Mouse (Mus musculus): ENCODE measurements around the gene Scaf11. TPM values are rescaled to one million over a fixed set of nuclear protein-coding genes. Genes with fewer than 3 reads are reported as not detected.
A peak's percentile ranks its signal among the peaks of the same experiment; 100 is the strongest.
"Not testable (repeated sequence)": the region's sequence is repeated elsewhere in the genome, so short reads cannot be mapped to it uniquely, and the experiment has no call there.

Gene Scaf11
- 10 to 100 TPM; 41.5 to 42.5 TPM for total RNA-seq (2021)
- long read RNA-seq, experiment 1, partial matches to known transcripts, result 0 of 2 reads
- long read RNA-seq, experiment 1, other reads (novel, unspliced or antisense), result 2 of 2 reads
- long read RNA-seq, experiment 2, full-length matches to known transcripts, result 1 of 4 reads
- long read RNA-seq, experiment 2, partial matches to known transcripts, result 0 of 4 reads
- long read RNA-seq, experiment 2, other reads (novel, unspliced or antisense), result 3 of 4 reads

GRCm38 (mm10) chr15:96460730-96461540, at the start of gene Scaf11:
Gene Scaf11, minus strand, starts transcription at chr15:96460843.
- intact Hi-C loops (cut with DNase I), result no loop called here
- peak; percentile 94 to 95 for DNase-seq (ENCODE audit: low spot score in 2 of 2)

DNA sequence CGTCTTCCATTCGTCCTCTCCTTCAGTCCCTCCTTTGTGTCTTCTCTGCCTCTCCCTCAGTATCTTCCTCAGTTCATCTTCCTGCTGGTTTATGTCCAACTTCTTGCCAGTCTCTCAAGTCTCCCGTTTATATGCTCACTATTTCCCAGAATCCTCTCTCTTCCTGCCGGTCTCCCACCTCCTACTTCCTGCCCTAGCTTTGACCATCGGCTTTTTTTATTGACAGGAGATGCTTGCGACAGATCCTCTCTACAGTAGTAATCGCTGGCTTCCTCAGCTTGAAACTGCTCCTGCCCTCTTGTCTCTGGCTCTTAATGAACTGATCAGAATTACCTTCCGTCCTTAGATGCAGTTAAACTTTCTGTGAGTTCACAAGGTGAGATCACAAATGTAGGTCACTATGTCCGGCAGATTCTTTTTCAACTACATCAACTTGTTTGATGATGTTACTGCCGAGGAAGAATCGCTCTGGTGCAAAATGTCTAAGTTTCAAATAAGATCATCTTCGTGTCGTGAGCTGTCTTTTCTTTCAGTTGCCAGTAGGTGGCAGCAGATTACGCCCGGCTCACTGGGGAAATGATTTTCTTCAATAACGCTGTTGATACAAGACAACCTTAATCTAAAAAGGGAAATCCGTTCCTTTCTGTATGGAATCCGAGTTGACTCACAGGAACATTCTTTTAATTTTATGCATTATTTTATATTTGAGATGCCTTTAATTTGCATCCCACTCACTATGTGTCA, 46.6 kb upstream of the Scaf11 start:
- peak; percentile 41 to 67 for DNase-seq (ENCODE audit: low spot score in 2 of 2)
- intact Hi-C loops (cut with DNase I), result no loop called here

DNA sequence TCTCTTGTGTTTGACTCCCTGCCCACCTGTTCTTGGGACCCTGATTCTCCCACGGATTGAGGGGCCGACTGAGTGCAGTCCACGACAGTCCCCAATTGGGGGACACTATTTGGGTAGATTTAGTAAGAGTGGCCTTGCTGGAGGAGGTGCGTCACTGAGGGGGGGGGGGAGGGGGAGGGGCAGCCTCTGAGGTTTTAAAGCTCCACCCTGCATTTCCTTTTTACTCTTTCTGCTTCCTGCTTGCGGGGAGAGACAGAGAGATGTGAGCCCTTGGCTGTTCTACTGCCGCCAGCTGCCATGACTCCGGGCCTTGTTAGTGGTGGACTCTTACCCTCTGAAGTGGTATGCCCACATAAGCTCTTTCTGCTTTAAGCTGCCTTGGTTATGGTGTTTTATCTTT, 37.0 kb upstream of the Scaf11 start:
- intact Hi-C loops (cut with DNase I), result no loop called here
- DNase-seq (ENCODE audit: low spot score in 2 of 2), result no peak

- intact Hi-C loops (cut with DNase I), result no loop called here
- no peak for DNase-seq (ENCODE audit: low spot score in 2 of 2)
These were observed 33.6 kb upstream of the Scaf11 start for GRCm38 (mm10) chr15:96494279-96494678.

- intact Hi-C loops (cut with DNase I), result no loop called here
- no peak for DNase-seq (ENCODE audit: low spot score in 2 of 2)
These were observed 32.9 kb upstream of the Scaf11 start for GRCm38 (mm10) chr15:96493573-96493972.

- DNase-seq (ENCODE audit: low spot score in 2 of 2); intact Hi-C loops (cut with DNase I): not testable (repeated sequence)
These were observed 32.3 kb upstream of the Scaf11 start for GRCm38 (mm10) chr15:96492919-96493318.

DNA sequence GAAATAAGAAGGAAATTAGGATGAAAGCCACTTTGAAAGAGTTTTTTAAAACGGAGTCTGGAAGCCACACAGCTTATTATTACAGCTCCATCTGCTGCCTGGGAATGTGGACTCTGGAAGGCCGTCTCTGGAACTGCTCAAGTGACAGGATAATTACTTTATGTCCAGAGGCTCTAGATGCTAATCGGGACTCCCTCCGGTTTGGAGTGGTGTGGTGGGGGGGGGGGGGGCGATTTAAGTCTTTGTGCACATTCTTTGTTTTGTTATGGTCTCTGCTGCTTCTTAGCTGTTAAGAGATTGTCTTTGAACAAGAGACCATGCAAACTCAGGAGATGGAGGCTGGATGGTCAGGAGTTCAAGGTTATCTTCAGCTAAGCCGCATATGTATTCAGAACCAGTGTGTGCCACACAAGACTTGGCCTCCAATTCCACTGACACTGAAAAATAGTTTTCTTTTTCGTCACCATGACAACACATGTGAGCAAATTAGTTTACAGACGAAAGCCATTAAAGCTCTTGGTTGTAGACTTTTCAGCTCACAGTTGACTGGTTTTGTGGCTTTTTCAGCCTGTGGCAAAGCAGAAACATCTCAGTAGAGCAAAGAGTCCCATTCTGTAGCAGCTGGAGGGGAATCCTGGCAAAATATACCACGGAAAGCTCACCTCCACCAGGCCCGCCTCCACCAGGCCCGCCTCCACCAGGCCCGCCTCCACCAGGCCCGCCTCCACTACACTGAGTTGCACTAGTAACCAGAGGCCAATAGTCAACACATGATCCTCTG, 31.4 kb upstream of the Scaf11 start:
- no peak for DNase-seq (ENCODE audit: low spot score in 2 of 2)
- intact Hi-C loops (cut with DNase I), result no loop called here

DNA sequence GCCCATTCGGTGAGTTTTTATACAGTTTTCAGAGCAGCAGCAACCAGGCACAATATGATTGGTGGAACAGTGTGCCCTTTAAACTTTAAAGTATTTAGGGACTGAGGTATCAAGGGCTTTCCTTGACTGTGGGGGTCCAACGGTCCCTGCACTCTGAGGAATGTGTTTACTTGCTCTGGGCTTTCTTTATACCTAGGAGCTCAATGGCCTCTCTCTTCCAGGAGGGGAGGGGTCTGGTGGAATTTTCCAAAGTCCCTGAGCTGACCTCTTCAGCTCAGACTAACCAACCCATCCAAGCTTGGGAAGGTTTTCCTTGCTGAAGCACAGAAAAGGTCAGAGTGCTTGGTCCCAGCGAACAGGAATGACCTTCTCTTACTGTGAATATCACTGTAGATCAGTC, 30.8 kb upstream of the Scaf11 start:
- no peak for DNase-seq (ENCODE audit: low spot score in 2 of 2)
- intact Hi-C loops (cut with DNase I), result no loop called here

DNA sequence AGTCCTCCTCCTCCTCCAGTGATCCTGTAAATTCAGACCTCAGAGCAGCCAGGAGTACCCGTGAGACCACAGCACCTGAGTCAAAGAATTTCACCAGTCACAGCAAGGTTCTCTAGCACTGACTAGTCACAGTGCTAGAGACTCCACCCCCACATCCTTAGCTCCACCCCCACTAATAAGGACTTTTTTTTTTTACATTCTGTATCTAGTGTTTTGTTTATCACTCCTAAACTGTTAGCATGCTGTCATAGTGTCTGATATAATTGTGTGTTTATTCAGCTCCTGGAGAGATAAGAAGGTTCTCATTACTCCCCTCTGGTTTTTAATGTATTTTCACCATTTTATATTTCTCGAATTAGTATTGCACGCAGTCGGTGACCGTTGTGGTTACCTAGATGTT, 29.5 kb upstream of the Scaf11 start:
- no peak for DNase-seq (ENCODE audit: low spot score in 2 of 2)
- intact Hi-C loops (cut with DNase I), result no loop called here

GRCm38 (mm10) chr15:96488941-96489786, 28.5 kb upstream of the Scaf11 start:
- intact Hi-C loops (cut with DNase I), result no loop called here
- DNase-seq (ENCODE audit: low spot score in 2 of 2), result no peak

DNA sequence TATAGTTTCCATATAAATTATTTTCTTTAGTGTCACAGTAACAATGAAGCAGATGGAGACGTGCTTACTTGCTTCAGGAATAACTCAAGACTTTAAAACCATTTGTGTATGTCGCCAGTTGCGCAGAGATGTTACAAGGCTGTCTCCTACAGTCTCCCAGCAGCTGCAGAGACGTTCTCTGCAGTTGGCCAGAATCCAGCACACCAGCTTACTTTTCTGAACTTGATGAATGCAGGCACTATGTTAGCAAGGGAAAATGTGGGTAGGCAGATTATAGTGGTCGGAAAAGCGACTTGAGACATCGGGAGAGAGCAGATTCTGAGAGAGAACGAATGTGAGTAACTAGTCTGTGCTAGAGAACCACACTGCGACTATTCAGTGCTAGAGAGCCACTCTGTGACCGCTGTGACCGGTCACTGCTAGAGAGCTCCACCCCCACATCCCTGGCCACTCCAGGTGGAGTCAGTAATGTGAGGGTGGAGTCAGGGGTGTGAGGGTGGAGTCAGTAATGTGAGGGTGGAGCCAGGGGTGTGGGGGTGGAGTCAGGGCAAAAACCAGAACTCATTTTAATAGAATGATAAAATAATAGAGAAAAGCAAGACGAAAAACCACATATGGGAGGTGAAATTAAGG, 26.5 kb upstream of the Scaf11 start:
- intact Hi-C loops (cut with DNase I), result no loop called here
- peak; percentile 22 to 25 for DNase-seq (ENCODE audit: low spot score in 2 of 2)

DNA sequence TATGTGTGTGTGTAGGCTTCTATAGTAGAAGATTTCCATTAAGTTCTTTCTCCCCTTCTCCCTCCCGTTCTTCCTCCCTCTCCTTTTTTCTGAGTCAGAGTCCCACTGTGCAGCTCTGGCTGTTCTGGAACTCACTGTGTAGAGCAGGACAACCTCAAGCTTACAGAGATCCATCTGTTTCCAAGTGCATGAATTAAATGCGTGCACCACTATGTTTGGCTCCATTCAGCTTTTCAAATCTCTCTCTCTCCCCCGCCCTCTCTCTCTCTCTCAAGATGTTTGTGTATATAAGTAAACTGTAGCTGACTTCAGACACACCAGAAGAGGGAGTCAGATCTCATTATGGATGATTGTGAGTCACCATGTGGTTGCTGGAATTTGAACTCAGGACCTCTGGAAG, 20.2 kb upstream of the Scaf11 start:
- intact Hi-C loops (cut with DNase I), result no loop called here
- DNase-seq (ENCODE audit: low spot score in 2 of 2), result peak in 1 of 2 experiments; percentile 58

GRCm38 (mm10) chr15:96478006-96478405, 17.4 kb upstream of the Scaf11 start:
- intact Hi-C loops (cut with DNase I), result no loop called here
- no peak for DNase-seq (ENCODE audit: low spot score in 2 of 2)

DNA sequence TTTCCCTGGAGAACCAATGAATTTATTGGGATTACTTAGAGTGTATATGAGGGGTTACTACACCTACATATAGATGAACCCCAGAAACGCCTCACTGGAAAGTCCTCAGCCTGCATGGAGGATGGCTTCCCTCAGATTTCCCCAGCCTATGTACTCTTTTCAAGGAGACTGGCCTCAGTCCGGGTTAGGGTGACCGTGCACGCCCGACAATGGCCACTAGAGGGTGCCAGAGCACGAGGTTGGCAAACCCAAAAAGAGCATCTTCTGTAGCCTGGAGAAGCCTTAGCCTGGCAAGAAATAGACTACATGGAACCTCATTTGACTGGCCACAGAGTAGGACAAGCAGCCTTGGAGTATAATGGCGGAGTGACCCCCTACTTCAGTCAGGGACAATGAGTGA, 15.7 kb upstream of the Scaf11 start:
- intact Hi-C loops (cut with DNase I), result no loop called here
- peak; percentile 69 to 85 for DNase-seq (ENCODE audit: low spot score in 2 of 2)

DNA sequence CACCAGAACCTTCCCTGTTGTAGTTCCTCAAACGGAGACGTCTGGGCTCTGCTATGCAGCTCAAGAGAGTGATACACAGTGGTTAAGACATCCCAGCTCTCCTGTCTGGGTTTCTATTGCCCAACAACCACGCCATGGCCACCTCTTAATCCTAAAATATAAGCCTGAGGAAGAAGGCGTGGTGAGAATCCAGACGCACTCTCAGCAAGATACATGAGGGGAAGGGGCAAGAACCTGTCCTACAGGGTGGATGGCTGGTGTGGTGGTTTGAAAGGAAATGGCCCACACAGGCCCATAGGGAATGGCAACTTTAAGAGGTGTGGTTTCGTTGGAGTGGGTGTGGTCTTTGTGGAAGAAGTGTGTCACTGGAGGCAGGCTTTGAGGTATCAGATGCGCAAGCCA, 14.9 kb upstream of the Scaf11 start:
- intact Hi-C loops (cut with DNase I), result no loop called here
- no peak for DNase-seq (ENCODE audit: low spot score in 2 of 2)

DNA sequence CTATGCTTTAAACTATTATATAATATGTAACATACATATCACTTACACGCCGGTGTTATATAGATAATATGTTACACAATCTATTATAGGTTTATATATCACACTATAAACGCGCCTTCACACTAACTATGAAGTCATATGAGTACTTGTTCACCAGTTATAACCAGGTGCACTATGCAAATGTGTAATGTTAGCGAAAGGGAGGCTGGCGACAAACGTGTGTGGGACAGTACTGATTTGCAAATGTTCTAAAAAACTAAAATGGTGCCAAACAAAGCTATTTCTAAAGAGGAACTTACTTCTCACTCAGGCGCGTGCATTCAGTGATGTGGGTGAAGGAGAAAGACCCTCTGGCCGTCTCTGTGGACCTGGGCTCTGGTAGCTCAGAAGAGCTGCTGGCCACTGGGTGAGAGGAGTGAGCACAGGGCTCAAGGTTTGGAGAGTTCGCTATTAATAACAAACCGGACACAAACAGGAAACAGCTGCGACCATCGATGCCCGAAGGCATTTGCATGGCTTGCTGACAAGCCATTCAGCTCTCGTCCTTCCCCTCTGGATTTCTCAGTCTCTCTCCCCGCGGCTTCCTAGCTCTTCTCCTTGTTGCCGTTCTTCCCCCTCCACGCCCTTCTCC, 13.8 kb upstream of the Scaf11 start:
- DNase-seq (ENCODE audit: low spot score in 2 of 2), result peak in 1 of 2 experiments; percentile 16
- intact Hi-C loops (cut with DNase I), result no loop called here

GRCm38 (mm10) chr15:96473920-96474319, 13.3 kb upstream of the Scaf11 start:
- intact Hi-C loops (cut with DNase I), result no loop called here
- no peak for DNase-seq (ENCODE audit: low spot score in 2 of 2)

GRCm38 (mm10) chr15:96468316-96468715, 7.7 kb upstream of the Scaf11 start:
- intact Hi-C loops (cut with DNase I), result no loop called here
- no peak for DNase-seq (ENCODE audit: low spot score in 2 of 2)

All from left cerebral cortex, postnatal 14 days (tissue).